Mouse (Mus musculus) T-helper 1 cell (primary cell): ENCODE measurements around the gene Dennd6a.

Source experiments
- in situ Hi-C: fragments of 300-600 bp; cut with MboI, MseI; formaldehyde crosslinking; loops from one replicate; pipeline ENCODE4 v1.15.1; 2025; ENCODE audit warnings: high pct_unique_total_duplicates

Gene Dennd6a

GRCm38 (mm10) chr14:26571951-26572675 is 1.5 kb upstream of the Dennd6a start:
- in situ Hi-C loops = no loop called here

- in situ Hi-C loops = no loop called here
Measured at GRCm38 (mm10) chr14:26576255-26576780, 2.7 kb downstream of the Dennd6a start.

GRCm38 (mm10) chr14:26578791-26579191 is 5.1 kb downstream of the Dennd6a start:
- in situ Hi-C loops = no loop called here

- in situ Hi-C loops = loop anchor here (10.0 kb wide), 1 partner anchor 55 kb away; no protein-coding TSS in a partner anchor
Measured at GRCm38 (mm10) chr14:26579346-26580343, 6.0 kb downstream of the Dennd6a start.

- in situ Hi-C loops = loop anchor here (10.0 kb wide), 1 partner anchor 59 kb away; no protein-coding TSS in a partner anchor
Measured at GRCm38 (mm10) chr14:26583645-26584044, 10.0 kb downstream of the Dennd6a start.

- in situ Hi-C loops = loop anchor here (10.0 kb wide), 1 partner anchor 62 kb away; no protein-coding TSS in a partner anchor
Measured at GRCm38 (mm10) chr14:26587116-26587515, 13.5 kb downstream of the Dennd6a start.

GRCm38 (mm10) chr14:26591353-26591752 is 17.7 kb downstream of the Dennd6a start:
- in situ Hi-C loops = no loop called here

- in situ Hi-C loops = no loop called here
Measured at GRCm38 (mm10) chr14:26593281-26593895, 19.7 kb downstream of the Dennd6a start.

- in situ Hi-C loops = no loop called here
Measured at GRCm38 (mm10) chr14:26595167-26595566, 21.5 kb downstream of the Dennd6a start.

- in situ Hi-C loops = no loop called here
Measured at GRCm38 (mm10) chr14:26595695-26596365, 22.2 kb downstream of the Dennd6a start.

GRCm38 (mm10) chr14:26605354-26605753 is 31.7 kb downstream of the Dennd6a start:
- in situ Hi-C loops = no loop called here

- in situ Hi-C loops = no loop called here
Measured at GRCm38 (mm10) chr14:26609674-26610073, 36.0 kb downstream of the Dennd6a start.

- in situ Hi-C loops = no loop called here
Measured at GRCm38 (mm10) chr14:26610689-26611088, 37.0 kb downstream of the Dennd6a start.

GRCm38 (mm10) chr14:26625301-26625700 is 51.6 kb downstream of the Dennd6a start:
- in situ Hi-C loops = no loop called here

- in situ Hi-C loops = no loop called here
Measured at GRCm38 (mm10) chr14:26626605-26627140, 53.0 kb downstream of the Dennd6a start.

GRCm38 (mm10) chr14:26637025-26637850 is 63.6 kb downstream of the Dennd6a start:
- in situ Hi-C loops = no loop called here

GRCm38 (mm10) chr14:26637851-26638707 is 64.4 kb downstream of the Dennd6a start, which contains the start of gene Arf4:
TSS of gene Arf4 (plus strand) at chr14:26638074.
- in situ Hi-C loops = no loop called here

GRCm38 (mm10) chr14:26638708-26639084 is 65.0 kb downstream of the Dennd6a start:
- in situ Hi-C loops = no loop called here

- in situ Hi-C loops = no loop called here
Measured at GRCm38 (mm10) chr14:26639251-26639650, 65.6 kb downstream of the Dennd6a start.
